Mouse (Mus musculus) embryonic facial prominence, embryonic 10.5 days (tissue): ENCODE measurements around the gene Prkd1. TPM values are rescaled to one million over a fixed set of nuclear protein-coding genes. Genes with fewer than 3 reads are reported as not detected.

Experiments used
- DNase-seq: peaks from one replicate; pipeline ENCODE4 v3.0.0-alpha.2; 2017; ENCODE audit warnings: low spot score
- H3K27ac ChIP-seq: fragments of 300-500 bp; sonication (generic); replicated peaks from 2 replicates; pipeline ENCODE4 v1.5.1; 2016; ENCODE audit warnings: mild to moderate bottlenecking
- H3K27me3 ChIP-seq: fragments of 300-500 bp; sonication (generic); replicated peaks from 2 replicates; pipeline ENCODE4 v1.6.1; 2016; ENCODE audit warnings: low read depth, mild to moderate bottlenecking; ENCODE audit not compliant: poor library complexity, severe bottlenecking
- H3K36me3 ChIP-seq: fragments of 300-500 bp; sonication (generic); replicated peaks from 2 replicates; pipeline ENCODE4 v1.6.1; 2016; ENCODE audit warnings: mild to moderate bottlenecking, moderate library complexity
- H3K4me1 ChIP-seq: fragments of 300-500 bp; sonication (generic); 2 replicates; pipeline ENCODE4 v1.6.1; 2016
- H3K4me3 ChIP-seq: fragments of 300-500 bp; sonication (generic); 2 replicates; pipeline ENCODE4 v1.5.1; 2016; ENCODE audit warnings: mild to moderate bottlenecking, moderate library complexity
- H3K9me3 ChIP-seq: fragments of 300-500 bp; sonication (generic); 2 replicates; pipeline ENCODE4 v1.6.1; 2016; ENCODE audit warnings: mild to moderate bottlenecking
- whole genome bisulfite sequencing: fragments of 180-500 bp; shearing (Covaris S2); methylation state at CpG from one replicate; pipeline ENCODE4 v1.1.7; 2016; 5-methylcytosine and 5-hydroxymethylcytosine counted together
- polyA plus RNA-seq: library from polyadenylated mRNA; unstranded; fragments of >200 nt; fragmentation: Nextera tagmentation; extraction: Ambion mirVana; gene quantifications from 2 replicates; pipeline ENCODE4 v1.2.1, GENCODE M21; 2016

The Prkd1 gene
- polyA plus RNA-seq, 1 experiment from 2014 or later: 5.6 TPM

GRCm38 (mm10) chr12:50292834-50293233, 356.1 kb downstream of the Prkd1 start:
- WGBS: 73% methylated on average over 3 of the region's 3 CpGs
- Histone ChIP-seq H3K4me3 (no peak overlapping the region), H3K27me3 (no peaks in the 10 kb centered on the region), H3K9me3 (no peaks in the 10 kb centered on the region), H3K27ac (no peak overlapping the region), H3K4me1 (no peaks in the 10 kb centered on the region), H3K36me3 (no peaks in the 10 kb centered on the region)
- DNase-seq: no peak
